Mouse (Mus musculus) spleen, adult 18-20 months (tissue): ENCODE data around the gene Tead2.

Source experiments
- DNase-seq, 2 experiments: peaks; one replicate each; pipeline ENCODE4 v3.0.0; 2022; ENCODE audit warnings: mixed read lengths in 2 of 2

Gene Tead2

GRCm38 (mm10) chr7:45263006-45263607 lies 47.6 kb downstream of the Tead2 start:
- DNase-seq, result no peak

- no peak for DNase-seq
Observed at GRCm38 (mm10) chr7:45264348-45264747, 48.8 kb downstream of the Tead2 start.

- no peak for DNase-seq
Observed at GRCm38 (mm10) chr7:45265518-45265917, 50.0 kb downstream of the Tead2 start.

- DNase-seq, result no peak
Observed at GRCm38 (mm10) chr7:45272786-45273412, 57.3 kb downstream of the Tead2 start.

- DNase-seq, result no peak
Observed at GRCm38 (mm10) chr7:45273672-45274071, 58.1 kb downstream of the Tead2 start.

GRCm38 (mm10) chr7:45277136-45277760 lies 61.7 kb downstream of the Tead2 start, which contains the start of gene Slc6a21:
Gene Slc6a21 (plus strand): TSS chr7:45277513.
- DNase-seq, result peak; percentile 70 to 88
